Mouse (Mus musculus): ENCODE measurements around the gene Stk4. TPM values are rescaled to one million over a fixed set of nuclear protein-coding genes. Genes with fewer than 3 reads are reported as not detected.

Gene Stk4
- polyA plus RNA-seq, 1 experiment from 2014 or later, result 30.9 TPM

DNA sequence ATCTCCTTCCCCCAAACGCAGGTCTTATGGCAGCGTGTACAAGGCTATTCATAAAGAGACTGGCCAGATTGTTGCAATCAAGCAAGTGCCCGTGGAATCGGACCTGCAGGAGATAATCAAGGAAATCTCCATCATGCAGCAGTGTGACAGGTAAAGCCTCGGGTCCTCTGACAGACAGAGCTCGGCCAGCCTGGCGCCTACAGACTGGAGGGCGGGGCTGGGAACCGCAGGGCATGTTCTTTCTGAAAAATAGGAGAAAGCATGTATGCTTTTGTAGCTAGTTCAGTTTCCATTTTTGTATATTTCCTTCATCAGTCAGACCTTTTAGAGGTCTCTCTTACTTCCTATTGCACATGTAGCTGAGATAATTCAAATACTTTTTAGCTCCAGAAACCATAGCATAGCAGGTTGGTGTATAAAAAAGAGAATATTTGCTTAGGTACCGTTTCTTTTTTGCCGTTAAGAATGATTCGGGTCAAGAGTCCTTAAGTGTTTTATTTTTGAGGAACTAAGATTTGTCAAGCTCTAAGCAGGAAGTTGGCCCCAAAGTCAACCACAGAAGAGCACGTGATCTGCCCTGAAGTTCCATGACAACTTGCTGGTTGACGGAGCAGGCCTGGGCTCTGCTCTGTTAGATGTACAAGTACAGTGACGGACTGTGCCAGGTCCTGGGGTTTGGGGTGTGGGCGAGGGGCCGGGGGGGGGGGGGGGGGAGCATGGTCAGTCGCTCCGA lies 13.7 kb downstream of the Stk4 start:
- 90% methylated on average over 19 of the region's 19 CpGs for WGBS
- Histone ChIP-seq H3K9ac (ENCODE audit: low read length) (no peak overlapping the region), H3K4me3 (ENCODE audit: low read depth, low read length) (no peak overlapping the region), H3K4me2 (ENCODE audit: low read depth, severe bottlenecking) (no peak overlapping the region), H3K27me3 (ENCODE audit: control insufficient read depth, insufficient read depth, low read length) (no peaks in the 10 kb centered on the region), H3K27ac (replicated peaks; ENCODE audit: low read depth, low read length) (no peak overlapping the region), H3K4me1 (ENCODE audit: control insufficient read depth, insufficient read depth, low read length) (no peaks in the 10 kb centered on the region), H3K9me3 (ENCODE audit: control insufficient read depth, low read length) (no peaks in the 10 kb centered on the region), H3K36me3 (ENCODE audit: control insufficient read depth, insufficient read depth, low read length) (peaks cover 2% of the 10 kb centered on the region; the same call in 1 of the 2 replicates)
- ATAC-seq (ENCODE audit: insufficient number of reproducible peaks, low FRiP score, low TSS enrichment, low read depth) (no peak), DNase-seq (ENCODE audit: low spot score) (no peak)

- no peak for ATAC-seq (ENCODE audit: insufficient number of reproducible peaks, low FRiP score, low TSS enrichment, low read depth)
Measured at GRCm38 (mm10) chr2:164084342-164084700, 14.2 kb downstream of the Stk4 start.

DNA sequence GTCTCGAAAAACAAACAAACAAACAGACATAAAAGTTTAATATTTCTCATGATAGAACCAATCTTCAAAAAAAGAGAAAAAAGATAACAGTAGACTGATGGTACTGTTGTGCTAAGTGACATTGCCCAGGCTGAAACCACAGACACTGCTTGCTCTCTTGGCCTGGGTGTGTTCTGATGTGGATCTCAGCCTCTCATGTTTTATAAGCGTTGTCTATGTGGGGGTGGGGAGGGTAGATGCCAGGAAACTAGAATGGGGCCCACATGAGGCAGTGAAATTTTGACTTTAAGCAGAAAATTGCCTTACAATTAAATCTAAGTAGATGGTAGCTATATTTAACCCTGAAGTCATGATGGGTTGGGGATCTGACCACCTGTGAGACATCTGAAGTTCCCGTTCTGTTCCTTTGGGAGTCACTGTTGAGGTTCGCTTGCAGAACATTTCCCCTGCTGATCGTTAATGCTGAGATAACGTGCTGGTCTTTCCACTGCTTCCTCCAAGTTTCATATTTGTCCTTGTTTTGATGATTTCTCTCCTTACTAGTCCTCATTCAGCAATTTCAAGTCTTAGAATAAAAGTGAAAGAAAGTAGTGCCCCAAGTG lies 17.4 kb downstream of the Stk4 start:
- DNase-seq (ENCODE audit: low spot score) (no peak), ATAC-seq (ENCODE audit: insufficient number of reproducible peaks, low FRiP score, low TSS enrichment, low read depth) (no peak)
- no peak overlapping the region for H3K27ac ChIP-seq (replicated peaks; ENCODE audit: low read depth, low read length)
- peaks cover 3% of the 10 kb centered on the region; the same call in 1 of the 2 replicates for H3K36me3 ChIP-seq (ENCODE audit: control insufficient read depth, insufficient read depth, low read length)
- H3K27me3 ChIP-seq (ENCODE audit: control insufficient read depth, insufficient read depth, low read length), result no peaks in the 10 kb centered on the region
- H3K4me2 ChIP-seq (ENCODE audit: low read depth, severe bottlenecking), result no peak overlapping the region
- WGBS, result 92% methylated on average over 6 of the region's 6 CpGs
- H3K4me3 ChIP-seq (ENCODE audit: low read depth, low read length), result no peak overlapping the region
- no peaks in the 10 kb centered on the region for H3K9me3 ChIP-seq (ENCODE audit: control insufficient read depth, low read length)
- H3K9ac ChIP-seq (ENCODE audit: low read length), result no peak overlapping the region
- no peaks in the 10 kb centered on the region for H3K4me1 ChIP-seq (ENCODE audit: control insufficient read depth, insufficient read depth, low read length)

More at GRCm38 (mm10) chr2:164084342-164084700, 14.2 kb downstream of the Stk4 start:
- no peak overlapping the region for H3K27ac ChIP-seq (replicated peaks; ENCODE audit: low read depth, low read length)
- no peak for DNase-seq (ENCODE audit: low spot score)
- 97% methylated on average over 7 of the region's 7 CpGs for WGBS
- no peaks in the 10 kb centered on the region for H3K9me3 ChIP-seq (ENCODE audit: control insufficient read depth, low read length)
- no peak overlapping the region for H3K4me3 ChIP-seq (ENCODE audit: low read depth, low read length)
- no peaks in the 10 kb centered on the region for H3K27me3 ChIP-seq (ENCODE audit: control insufficient read depth, insufficient read depth, low read length)
- H3K9ac ChIP-seq (ENCODE audit: low read length), result no peak overlapping the region
- no peaks in the 10 kb centered on the region for H3K4me1 ChIP-seq (ENCODE audit: control insufficient read depth, insufficient read depth, low read length)
- peaks cover 2% of the 10 kb centered on the region; the same call in 1 of the 2 replicates for H3K36me3 ChIP-seq (ENCODE audit: control insufficient read depth, insufficient read depth, low read length)
- H3K4me2 ChIP-seq (ENCODE audit: low read depth, severe bottlenecking), result no peak overlapping the region

GRCm38 (mm10) chr2:164089508-164089907 lies 19.4 kb downstream of the Stk4 start:
- ATAC-seq (ENCODE audit: insufficient number of reproducible peaks, low FRiP score, low TSS enrichment, low read depth) (no peak), DNase-seq (ENCODE audit: low spot score) (no peak)
- Histone ChIP-seq H3K4me3 (ENCODE audit: low read depth, low read length) (no peak overlapping the region), H3K27me3 (ENCODE audit: control insufficient read depth, insufficient read depth, low read length) (no peaks in the 10 kb centered on the region), H3K4me1 (ENCODE audit: control insufficient read depth, insufficient read depth, low read length) (no peaks in the 10 kb centered on the region), H3K27ac (replicated peaks; ENCODE audit: low read depth, low read length) (no peak overlapping the region), H3K9me3 (ENCODE audit: control insufficient read depth, low read length) (no peaks in the 10 kb centered on the region), H3K9ac (ENCODE audit: low read length) (no peak overlapping the region), H3K4me2 (ENCODE audit: low read depth, severe bottlenecking) (no peak overlapping the region), H3K36me3 (ENCODE audit: control insufficient read depth, insufficient read depth, low read length) (peaks cover 3% of the 10 kb centered on the region; the same call in 1 of the 2 replicates)
- WGBS, result 92% methylated on average over 4 of the region's 4 CpGs

GRCm38 (mm10) chr2:164094152-164094551 lies 24.0 kb downstream of the Stk4 start:
- H3K9ac ChIP-seq (ENCODE audit: low read length), result no peak overlapping the region
- ATAC-seq (ENCODE audit: insufficient number of reproducible peaks, low FRiP score, low TSS enrichment, low read depth) (no peak), DNase-seq (ENCODE audit: low spot score) (no peak)
- no peaks in the 10 kb centered on the region for H3K9me3 ChIP-seq (ENCODE audit: control insufficient read depth, low read length)
- no peak overlapping the region for H3K4me3 ChIP-seq (ENCODE audit: low read depth, low read length)
- no peak overlapping the region for H3K27ac ChIP-seq (replicated peaks; ENCODE audit: low read depth, low read length)
- H3K27me3 ChIP-seq (ENCODE audit: control insufficient read depth, insufficient read depth, low read length), result no peaks in the 10 kb centered on the region
- 86% methylated on average over 7 of the region's 7 CpGs for WGBS
- H3K36me3 ChIP-seq (ENCODE audit: control insufficient read depth, insufficient read depth, low read length), result peaks cover 3% of the 10 kb centered on the region; the same call in 1 of the 2 replicates
- H3K4me2 ChIP-seq (ENCODE audit: low read depth, severe bottlenecking), result no peak overlapping the region
- no peaks in the 10 kb centered on the region for H3K4me1 ChIP-seq (ENCODE audit: control insufficient read depth, insufficient read depth, low read length)

DNA sequence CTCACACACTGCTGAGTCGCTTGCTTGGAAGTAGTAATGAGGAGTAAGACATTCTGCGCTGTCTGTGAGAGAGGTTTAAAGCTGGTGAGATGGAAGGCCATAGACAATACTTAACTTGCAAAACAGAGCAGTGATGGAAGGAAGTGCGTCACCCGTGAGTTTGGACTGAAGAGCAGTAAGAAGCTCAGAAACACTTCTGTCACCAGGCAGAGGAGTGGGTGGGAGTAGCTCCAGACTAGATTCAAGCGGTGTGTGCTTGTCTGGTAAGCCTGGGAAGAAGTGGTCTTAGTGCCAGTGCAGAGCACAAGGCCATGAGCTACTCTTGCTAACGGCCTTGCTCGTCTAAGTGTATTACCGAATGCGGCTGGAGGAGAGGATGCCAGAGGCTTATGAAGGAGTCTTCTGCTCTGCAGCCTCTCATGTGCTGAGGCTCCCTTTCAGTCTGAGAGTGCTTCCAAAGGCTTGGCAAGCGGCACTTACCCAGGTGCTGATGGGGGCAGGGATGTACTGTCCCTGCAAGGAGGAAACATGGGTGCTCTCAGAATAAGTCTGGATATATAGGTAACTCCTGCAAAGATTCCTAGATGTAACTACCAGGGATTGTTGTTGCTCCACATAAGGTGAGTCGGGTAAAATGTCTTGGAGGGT lies 28.6 kb downstream of the Stk4 start:
- Histone ChIP-seq H3K9me3 (ENCODE audit: control insufficient read depth, low read length) (no peaks in the 10 kb centered on the region), H3K4me2 (ENCODE audit: low read depth, severe bottlenecking) (no peak overlapping the region), H3K4me3 (ENCODE audit: low read depth, low read length) (no peak overlapping the region), H3K4me1 (ENCODE audit: control insufficient read depth, insufficient read depth, low read length) (no peaks in the 10 kb centered on the region), H3K27ac (replicated peaks; ENCODE audit: low read depth, low read length) (no peak overlapping the region), H3K9ac (ENCODE audit: low read length) (no peak overlapping the region), H3K36me3 (ENCODE audit: control insufficient read depth, insufficient read depth, low read length) (peaks cover 4% of the 10 kb centered on the region; the same call in 1 of the 2 replicates), H3K27me3 (ENCODE audit: control insufficient read depth, insufficient read depth, low read length) (no peaks in the 10 kb centered on the region)
- DNase-seq (ENCODE audit: low spot score) (no peak), ATAC-seq (ENCODE audit: insufficient number of reproducible peaks, low FRiP score, low TSS enrichment, low read depth) (no peak)
- WGBS, result 94% methylated on average over 11 of the region's 11 CpGs

DNA sequence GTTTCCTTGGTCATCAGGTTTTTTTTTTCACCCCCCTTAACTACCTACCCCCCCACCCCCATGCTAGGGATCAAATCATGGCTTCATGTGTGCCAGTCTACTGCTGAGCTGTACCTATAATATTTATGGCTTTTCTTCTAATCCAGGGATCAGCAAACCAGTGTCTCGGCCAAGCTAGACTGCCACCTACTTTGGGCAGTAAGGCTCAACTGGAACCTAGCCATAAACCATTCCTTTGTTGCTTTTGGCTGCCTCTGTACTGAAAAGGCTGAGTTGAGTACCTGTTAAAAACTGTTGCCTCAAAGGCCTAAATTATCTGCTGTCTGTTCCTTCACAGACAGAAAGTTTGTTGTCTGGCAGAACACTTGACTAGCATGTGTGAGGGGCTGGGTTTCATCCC lies 31.8 kb downstream of the Stk4 start:
- ATAC-seq (ENCODE audit: insufficient number of reproducible peaks, low FRiP score, low TSS enrichment, low read depth) (no peak), DNase-seq (ENCODE audit: low spot score) (no peak)
- no peak overlapping the region for H3K27ac ChIP-seq (replicated peaks; ENCODE audit: low read depth, low read length)
- peaks cover 7% of the 10 kb centered on the region; the same call in 1 of the 2 replicates for H3K36me3 ChIP-seq (ENCODE audit: control insufficient read depth, insufficient read depth, low read length)
- no peak overlapping the region for H3K4me2 ChIP-seq (ENCODE audit: low read depth, severe bottlenecking)
- H3K4me3 ChIP-seq (ENCODE audit: low read depth, low read length), result no peak overlapping the region
- 76% methylated on average over 1 of the region's 1 CpGs for WGBS
- no peaks in the 10 kb centered on the region for H3K9me3 ChIP-seq (ENCODE audit: control insufficient read depth, low read length)
- H3K27me3 ChIP-seq (ENCODE audit: control insufficient read depth, insufficient read depth, low read length), result no peaks in the 10 kb centered on the region
- no peaks in the 10 kb centered on the region for H3K4me1 ChIP-seq (ENCODE audit: control insufficient read depth, insufficient read depth, low read length)
- H3K9ac ChIP-seq (ENCODE audit: low read length), result no peak overlapping the region

GRCm38 (mm10) chr2:164102366-164102765 lies 32.2 kb downstream of the Stk4 start:
- Histone ChIP-seq H3K9me3 (ENCODE audit: control insufficient read depth, low read length) (no peaks in the 10 kb centered on the region), H3K9ac (ENCODE audit: low read length) (no peak overlapping the region), H3K4me3 (ENCODE audit: low read depth, low read length) (no peak overlapping the region), H3K4me1 (ENCODE audit: control insufficient read depth, insufficient read depth, low read length) (no peaks in the 10 kb centered on the region), H3K4me2 (ENCODE audit: low read depth, severe bottlenecking) (no peak overlapping the region), H3K36me3 (ENCODE audit: control insufficient read depth, insufficient read depth, low read length) (peaks cover 7% of the 10 kb centered on the region; the same call in 1 of the 2 replicates), H3K27ac (replicated peaks; ENCODE audit: low read depth, low read length) (no peak overlapping the region), H3K27me3 (ENCODE audit: control insufficient read depth, insufficient read depth, low read length) (no peaks in the 10 kb centered on the region)
- ATAC-seq (ENCODE audit: insufficient number of reproducible peaks, low FRiP score, low TSS enrichment, low read depth) (no peak), DNase-seq (ENCODE audit: low spot score) (no peak)
- whole genome bisulfite sequencing, result 84% methylated on average over 3 of the region's 3 CpGs

Data from limb, embryonic 11.5 days (tissue).